Mouse (Mus musculus) megakaryocyte, adult 5-6 weeks (primary cell): ENCODE results near the gene Itgb2l. TPM values are rescaled to one million over a fixed set of nuclear protein-coding genes. Genes with fewer than 3 reads are reported as not detected.

Experiments used
- total RNA-seq, 2 experiments: library from RNA; stranded (forward) in 1 of 2; stranded (reverse) in 1 of 2; fragments of 153-499, 151-499 nt in 1 of 2; fragments of 221-1000, 200-1000 nt in 1 of 2; gene quantifications; 2 replicates each; pipeline versions ENCODE4 v1.2.3 to v1.2.4; 2015 to 2017

Gene Itgb2l
- total RNA-seq, 2 experiments from 2014 or later = 41.3 to 67.6 TPM

Other genes with a start within 250 kb of the Itgb2l start
- 0.76 and 0.89 TPM in 2 replicates for gene Sh3bgr, start 243.2 kb downstream of the Itgb2l start, total RNA-seq (2015)
- gene Sh3bgr, start 243.2 kb downstream of the Itgb2l start, total RNA-seq (2017) = not detected in 2 replicates
- not detected in 2 replicates for gene B3galt5, start 207.8 kb downstream of the Itgb2l start, total RNA-seq (2015)
- 0.08 TPM in 1 of 2 replicates, not detected in the other for gene B3galt5, start 207.8 kb downstream of the Itgb2l start, total RNA-seq (2017)
- 0.41 TPM in 1 of 2 replicates, not detected in the other for gene Pcp4, start 24.0 kb upstream of the Itgb2l start, total RNA-seq (2015)
- gene Pcp4, start 24.0 kb upstream of the Itgb2l start, total RNA-seq (2017) = 1.6 TPM in 1 of 2 replicates, not detected in the other